Mouse (Mus musculus): ENCODE results near the gene Psg29. TPM values are rescaled to one million over a fixed set of nuclear protein-coding genes. Genes with fewer than 3 reads are reported as not detected.

The Psg29 gene
- polyA plus RNA-seq (2015; fragmentation: Nextera tagmentation; extraction: Ambion mirVana): not detected in 2 replicates

- Histone ChIP-seq H3K36me3 (no peaks in the 10 kb centered on the region), H3K4me3 (replicated peaks) (no peak within 1 kb of the TSS), H3K9me3 (no peaks in the 10 kb centered on the region), H3K9ac (no peak within 1 kb of the TSS), H3K27ac (no peak within 1 kb of the TSS), H3K4me2 (no peak within 1 kb of the TSS), H3K27me3 (replicated peaks) (no peaks in the 10 kb centered on the region), H3K4me1 (no peaks in the 10 kb centered on the region)
- ATAC-seq (ENCODE audit: insufficient read depth, low FRiP score, low read depth): no peak
Measured at GRCm38 (mm10) chr7:17203177-17203576, at the start of gene Psg29. Gene Psg29, plus strand, starts transcription at chr7:17203477.

- WGBS: 30% methylated on average over 2 of the region's 2 CpGs
- Histone ChIP-seq H3K9me3 (no peaks in the 10 kb centered on the region), H3K4me3 (replicated peaks) (no peak overlapping the region), H3K27ac (no peak overlapping the region), H3K36me3 (no peaks in the 10 kb centered on the region), H3K27me3 (replicated peaks) (no peaks in the 10 kb centered on the region), H3K4me2 (no peak overlapping the region), H3K4me1 (no peaks in the 10 kb centered on the region), H3K9ac (no peak overlapping the region)
- no peak for ATAC-seq (ENCODE audit: insufficient read depth, low FRiP score, low read depth)
Measured at GRCm38 (mm10) chr7:17155634-17156033, 47.6 kb upstream of the Psg29 start.

GRCm38 (mm10) chr7:17156885-17157677 is 46.2 kb upstream of the Psg29 start:
- WGBS: 69% methylated on average over 3 of the region's 3 CpGs
- ATAC-seq (ENCODE audit: insufficient read depth, low FRiP score, low read depth): no peak
- H3K27ac ChIP-seq: no peak overlapping the region
- no peak overlapping the region for H3K4me2 ChIP-seq
- no peaks in the 10 kb centered on the region for H3K9me3 ChIP-seq
- no peaks in the 10 kb centered on the region for H3K27me3 ChIP-seq (replicated peaks)
- H3K4me1 ChIP-seq: no peaks in the 10 kb centered on the region
- no peaks in the 10 kb centered on the region for H3K36me3 ChIP-seq
- no peak overlapping the region for H3K4me3 ChIP-seq (replicated peaks)
- H3K9ac ChIP-seq: no peak overlapping the region

- H3K4me2 ChIP-seq: no peak overlapping the region
- no peak overlapping the region for H3K9ac ChIP-seq
- no peaks in the 10 kb centered on the region for H3K36me3 ChIP-seq
- 77% methylated on average over 7 of the region's 7 CpGs for WGBS
- no peak overlapping the region for H3K4me3 ChIP-seq (replicated peaks)
- no peak overlapping the region for H3K27ac ChIP-seq
- no peak for ATAC-seq (ENCODE audit: insufficient read depth, low FRiP score, low read depth)
- H3K4me1 ChIP-seq: no peaks in the 10 kb centered on the region
- H3K9me3 ChIP-seq: no peaks in the 10 kb centered on the region
- H3K27me3 ChIP-seq (replicated peaks): no peaks in the 10 kb centered on the region
Measured at GRCm38 (mm10) chr7:17159011-17159410, 44.3 kb upstream of the Psg29 start.

GRCm38 (mm10) chr7:17171827-17172226 is 31.4 kb upstream of the Psg29 start:
- H3K36me3 ChIP-seq: no peaks in the 10 kb centered on the region
- WGBS: 78% methylated on average over 4 of the region's 4 CpGs
- no peak overlapping the region for H3K9ac ChIP-seq
- no peaks in the 10 kb centered on the region for H3K9me3 ChIP-seq
- no peak overlapping the region for H3K27ac ChIP-seq
- ATAC-seq (ENCODE audit: insufficient read depth, low FRiP score, low read depth): no peak
- no peak overlapping the region for H3K4me2 ChIP-seq
- H3K4me1 ChIP-seq: no peaks in the 10 kb centered on the region
- H3K27me3 ChIP-seq (replicated peaks): no peaks in the 10 kb centered on the region
- no peak overlapping the region for H3K4me3 ChIP-seq (replicated peaks)

- no peak for ATAC-seq (ENCODE audit: insufficient read depth, low FRiP score, low read depth)
- H3K9me3 ChIP-seq: no peaks in the 10 kb centered on the region
- H3K4me1 ChIP-seq: no peaks in the 10 kb centered on the region
- no peak overlapping the region for H3K4me3 ChIP-seq (replicated peaks)
- H3K27ac ChIP-seq: no peak overlapping the region
- no peak overlapping the region for H3K4me2 ChIP-seq
- no peak overlapping the region for H3K9ac ChIP-seq
- no peaks in the 10 kb centered on the region for H3K27me3 ChIP-seq (replicated peaks)
- WGBS: 66% methylated on average over 3 of the region's 3 CpGs
- no peaks in the 10 kb centered on the region for H3K36me3 ChIP-seq
Measured at GRCm38 (mm10) chr7:17205530-17206184, 2.4 kb downstream of the Psg29 start.

Other genes starting within 250 kb of the Psg29 start
- gene Pnmal1, start 243.8 kb upstream of the Psg29 start, polyA plus RNA-seq (2015; fragmentation: Nextera tagmentation; extraction: Ambion mirVana): 2.9 and 3.6 TPM in 2 replicates
- 0.31 and 0.34 TPM in 2 replicates for gene Gm42372, start 220.4 kb upstream of the Psg29 start, polyA plus RNA-seq (2015; fragmentation: Nextera tagmentation; extraction: Ambion mirVana)
- gene Ccdc8, start 210.8 kb upstream of the Psg29 start, polyA plus RNA-seq (2015; fragmentation: Nextera tagmentation; extraction: Ambion mirVana): 29.4 and 33.3 TPM in 2 replicates
- 92.9 and 95.7 TPM in 2 replicates for gene Ppp5c, start 175.6 kb upstream of the Psg29 start, polyA plus RNA-seq (2015; fragmentation: Nextera tagmentation; extraction: Ambion mirVana)
- gene Hif3a, start 141.1 kb upstream of the Psg29 start, polyA plus RNA-seq (2015; fragmentation: Nextera tagmentation; extraction: Ambion mirVana): 47.3 and 54.9 TPM in 2 replicates
- 0.30 and 0.63 TPM in 2 replicates for gene Psg16, start 129.4 kb upstream of the Psg29 start, polyA plus RNA-seq (2015; fragmentation: Nextera tagmentation; extraction: Ambion mirVana)
- gene Ceacam3, start 53.2 kb upstream of the Psg29 start, polyA plus RNA-seq (2015; fragmentation: Nextera tagmentation; extraction: Ambion mirVana): 0.04 TPM in 1 of 2 replicates, not detected in the other